Mouse (Mus musculus) left cerebral cortex, postnatal 25 days (tissue): ENCODE measurements at regions not wholly inside any gene's neighbourhood (a gene's known extent, or its start where the extent isn't known, plus 50 kb on each side); places are given as distances from the start of the nearest gene placed in this dataset.

Source experiments
- DNase-seq, 2 experiments: peaks; one replicate each; pipeline ENCODE4 v3.0.0; 2022; ENCODE audit warnings: low spot score in 2 of 2, mixed read lengths in 1 of 2
- intact Hi-C: fragments of 180-260 bp; cut with DNase I; formaldehyde crosslinking; loops from one replicate; pipeline ENCODE4 v1.15.1; 2025

DNA sequence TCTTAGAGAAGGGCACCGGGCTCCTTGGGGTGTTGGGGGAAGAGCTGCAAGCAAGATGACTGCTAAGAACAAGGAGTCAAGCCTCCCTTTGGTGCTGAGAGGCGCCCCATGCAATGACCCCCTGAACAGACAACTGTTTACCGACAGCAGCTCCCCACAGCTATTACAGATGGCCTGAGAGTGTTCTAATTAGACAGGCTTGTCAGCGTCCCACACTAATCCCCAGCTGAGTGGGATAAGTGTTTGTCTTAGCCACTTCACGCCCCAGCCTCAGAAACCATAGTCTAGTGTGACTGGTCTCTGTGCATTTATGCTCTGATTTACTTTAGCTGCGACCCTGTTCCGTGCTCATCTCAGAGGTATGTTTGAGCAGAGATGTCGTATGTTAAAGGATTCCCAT is 50.3 kb upstream of the Onecut1 start:
- intact Hi-C loops, result no loop called here

More for the DNA sequence above, 50.3 kb upstream of the Onecut1 start:
- DNase-seq, result no peak
